Mouse (Mus musculus) stomach, postnatal 0 days (tissue): Measurements from ENCODE around the gene Cdkl4. TPM values are rescaled to one million over a fixed set of nuclear protein-coding genes. Genes with fewer than 3 reads are reported as not detected.

Source experiments
- ATAC-seq: fragments of 200-750 bp; cut with Nextera tagmentation; 2 replicates; pipeline ENCODE4 v1.8.0; 2017; ENCODE audit not compliant: low FRiP score, low TSS enrichment
- DNase-seq: peaks from one replicate; pipeline ENCODE4 v3.0.0-alpha.2; 2016; ENCODE audit warnings: low spot score
- H3K27ac ChIP-seq: fragments of 300-500 bp; sonication (generic); replicated peaks from 2 replicates; pipeline ENCODE4 v1.5.1; 2014; ENCODE audit warnings: mild to moderate bottlenecking, control low read depth
- H3K27me3 ChIP-seq: fragments of 300-500 bp; sonication (generic); 2 replicates; pipeline ENCODE4 v1.6.1; 2014; ENCODE audit warnings: low read length; ENCODE audit not compliant: control insufficient read depth, insufficient read depth
- H3K36me3 ChIP-seq: fragments of 300-500 bp; sonication (generic); 2 replicates; pipeline ENCODE4 v1.6.1; 2014; ENCODE audit warnings: low read length, mixed read lengths; ENCODE audit not compliant: control insufficient read depth, insufficient read depth
- H3K4me1 ChIP-seq: fragments of 300-500 bp; sonication (generic); replicated peaks from 2 replicates; pipeline ENCODE4 v1.6.1; 2014; ENCODE audit warnings: antibody characterized with exemption; ENCODE audit not compliant: control insufficient read depth, insufficient read depth
- H3K4me2 ChIP-seq: fragments of 300-500 bp; sonication (generic); replicated peaks from 2 replicates; pipeline ENCODE4 v1.6.1; 2014; ENCODE audit warnings: low read depth, mild to moderate bottlenecking, control low read depth, moderate library complexity
- H3K4me3 ChIP-seq: fragments of 300-500 bp; sonication (generic); 2 replicates; pipeline ENCODE4 v1.5.1; 2014; ENCODE audit warnings: low read depth, low read length, control low read depth
- H3K9ac ChIP-seq: fragments of 300-500 bp; sonication (generic); 2 replicates; pipeline ENCODE4 v1.6.1; 2014; ENCODE audit warnings: mild to moderate bottlenecking, low read length, control low read depth, mixed read lengths
- H3K9me3 ChIP-seq: fragments of 300-500 bp; sonication (generic); 2 replicates; pipeline ENCODE4 v1.6.1; 2016; ENCODE audit warnings: low read length; ENCODE audit not compliant: control insufficient read depth
- CTCF ChIP-seq: IDR thresholded peaks from 2 replicates; pipeline ENCODE4 v1.5.1; 2016; ENCODE audit warnings: antibody characterized with exemption, low read depth, mild to moderate bottlenecking, moderate library complexity
- EP300 ChIP-seq: optimal IDR thresholded peaks from 2 replicates; pipeline ENCODE3; 2016; ENCODE audit warnings: antibody characterized with exemption
- WGBS: fragments of 180-500 bp; shearing (Covaris S2); extraction: QIAGEN DNeasy Blood & Tissue Kit; methylation state at CpG from one replicate; pipeline ENCODE4 v1.1.7; 2014; 5-methylcytosine and 5-hydroxymethylcytosine counted together
- polyA plus RNA-seq: library from polyadenylated mRNA; unstranded; fragments of >200 nt; fragmentation: Nextera tagmentation; extraction: Ambion mirVana; gene quantifications from 2 replicates; pipeline ENCODE4 v1.2.1, GENCODE M21; 2015

Cdkl4 gene
- 0.05 and 0.08 TPM in 2 replicates for polyA plus RNA-seq

DNA sequence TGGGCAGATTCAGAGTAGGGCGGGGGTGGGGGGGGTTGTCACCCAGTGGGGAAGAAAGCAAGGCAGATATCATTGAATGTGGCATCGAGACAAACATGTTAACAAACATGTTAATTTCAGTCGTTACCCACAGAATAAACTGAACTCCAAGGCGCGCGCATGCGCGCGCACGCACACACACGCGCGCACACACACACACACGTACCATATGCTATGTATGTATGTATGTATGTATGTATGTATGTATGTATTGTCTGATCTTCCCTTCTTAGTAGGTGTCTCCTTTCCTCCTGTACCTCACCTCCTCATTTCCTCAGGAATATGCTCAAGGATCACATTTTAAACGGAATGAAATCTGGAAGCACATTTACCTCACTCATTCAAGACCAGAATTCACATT is at the start of gene Cdkl4:
Gene Cdkl4 (minus strand): TSS at position 175 of the 400 bp plus-strand sequence.
- H3K27me3 ChIP-seq = no peaks in the 10 kb centered on the region
- TF ChIP-seq CTCF = no peak
- TF ChIP-seq EP300 = no peak
- H3K9ac ChIP-seq = peak within 1 kb of the TSS; percentile 53; the same call in 1 of the 2 replicates
- no peak within 1 kb of the TSS for H3K27ac ChIP-seq
- no peaks in the 10 kb centered on the region for H3K9me3 ChIP-seq
- H3K36me3 ChIP-seq = 0 out of 2 replicates have a peak, but pooled peaks cover 3% of the 10 kb centered on the region
- 70% methylated on average over 15 of the region's 15 CpGs for WGBS
- H3K4me2 ChIP-seq = peak within 1 kb of the TSS; percentile 72
- DNase-seq (no peak), ATAC-seq (no peak)
- H3K4me1 ChIP-seq = no peaks in the 10 kb centered on the region
- peak within 1 kb of the TSS; percentile 35 for H3K4me3 ChIP-seq

DNA sequence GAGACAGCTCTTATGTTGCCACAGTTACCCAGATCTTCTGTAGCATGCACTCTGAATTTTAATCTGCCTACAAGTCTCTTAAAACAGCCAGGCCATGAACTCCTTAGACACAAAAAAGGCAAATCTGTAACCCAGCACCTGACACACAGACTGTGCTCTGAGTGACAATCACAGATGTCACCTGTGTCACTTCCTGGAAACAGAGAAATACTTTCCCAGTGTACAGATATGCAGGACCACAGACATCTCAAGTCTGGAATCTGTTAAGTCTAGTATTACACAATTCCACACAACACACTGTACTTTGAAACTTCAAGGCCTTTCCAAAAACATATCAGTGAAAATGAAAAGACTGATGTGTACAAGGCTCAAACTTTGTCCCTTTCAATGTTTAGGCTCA is 47.4 kb upstream of the Cdkl4 start:
- Histone ChIP-seq H3K27me3 (no peaks in the 10 kb centered on the region), H3K4me2 (no peak overlapping the region), H3K27ac (no peak overlapping the region), H3K9me3 (no peaks in the 10 kb centered on the region), H3K4me1 (no peaks in the 10 kb centered on the region), H3K4me3 (no peak overlapping the region), H3K9ac (no peak overlapping the region), H3K36me3 (no peaks in the 10 kb centered on the region)
- no peak for ATAC-seq
- no peak for TF ChIP-seq CTCF
- no peak for TF ChIP-seq EP300
- no peak for DNase-seq

DNA sequence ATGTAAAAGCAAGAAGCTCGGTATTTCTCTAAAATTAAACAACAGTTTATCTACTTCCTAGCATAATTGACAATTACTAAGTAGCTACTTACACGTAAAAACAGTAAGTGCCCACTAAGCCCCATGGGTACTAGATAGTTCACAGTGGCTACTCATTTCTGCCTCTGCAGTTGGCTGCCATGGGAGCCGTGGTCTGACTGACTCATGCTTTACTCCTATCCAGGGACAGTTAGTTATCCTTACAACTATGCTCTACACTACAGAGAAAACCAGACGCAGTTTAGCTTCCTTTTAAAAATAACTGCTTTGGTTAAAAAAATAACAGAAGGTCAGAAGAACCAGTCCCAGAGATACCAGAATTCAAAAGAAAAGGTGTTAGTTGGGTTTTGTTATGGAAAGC is 44.1 kb upstream of the Cdkl4 start:
- H3K36me3 ChIP-seq = peaks cover 2% of the 10 kb centered on the region; the same call in 1 of the 2 replicates

DNA sequence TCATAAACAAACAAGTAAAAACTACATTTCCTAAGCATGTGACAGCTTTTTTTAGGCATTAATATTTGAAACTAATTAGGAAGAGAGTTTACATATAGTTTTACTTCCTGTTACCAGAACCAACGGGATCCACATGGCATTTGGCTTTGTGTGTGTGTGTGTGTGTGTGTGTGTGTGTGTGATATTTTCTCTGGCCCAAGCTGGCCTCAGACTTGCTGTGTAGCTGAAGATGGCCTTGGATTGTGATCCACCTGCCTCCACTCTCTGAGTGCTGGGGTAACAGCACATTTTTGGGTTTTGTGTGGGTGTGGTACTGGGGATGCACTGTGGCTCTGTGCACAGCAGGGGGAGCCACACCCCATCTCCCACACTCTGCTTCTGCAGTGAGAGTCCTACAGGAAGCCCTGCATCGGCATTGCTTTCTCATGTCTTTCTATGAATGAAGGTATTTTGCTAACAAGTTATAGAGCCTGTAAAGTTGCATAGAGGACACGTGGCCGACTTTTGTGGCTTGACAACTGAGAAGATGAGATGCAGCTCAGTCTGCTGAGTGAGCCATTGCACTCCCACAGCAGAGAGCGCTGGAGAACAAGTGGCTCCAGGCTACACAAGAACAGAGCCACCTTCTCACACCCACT is 43.3 kb upstream of the Cdkl4 start:
- no peaks in the 10 kb centered on the region for H3K4me1 ChIP-seq
- H3K4me2 ChIP-seq = no peak overlapping the region
- ATAC-seq (0 out of 2 replicates have a peak, but pooled peaks have one; percentile 69), DNase-seq (peak; percentile 52)
- H3K27me3 ChIP-seq = no peaks in the 10 kb centered on the region
- no peaks in the 10 kb centered on the region for H3K9me3 ChIP-seq
- H3K4me3 ChIP-seq = no peak overlapping the region
- peaks cover 2% of the 10 kb centered on the region; the same call in 1 of the 2 replicates for H3K36me3 ChIP-seq
- H3K9ac ChIP-seq = no peak overlapping the region
- TF ChIP-seq CTCF (peak; percentile 96), EP300 (no peak)
- 50% methylated on average over 5 of the region's 5 CpGs for WGBS
- H3K27ac ChIP-seq = no peak overlapping the region

More for the DNA sequence above, 44.1 kb upstream of the Cdkl4 start:
- no peak overlapping the region for H3K4me3 ChIP-seq
- no peaks in the 10 kb centered on the region for H3K9me3 ChIP-seq
- H3K4me1 ChIP-seq = no peaks in the 10 kb centered on the region
- DNase-seq = no peak
- H3K4me2 ChIP-seq = no peak overlapping the region
- WGBS = 79% methylated on average over 4 of the region's 4 CpGs
- H3K9ac ChIP-seq = no peak overlapping the region
- H3K27me3 ChIP-seq = no peaks in the 10 kb centered on the region
- H3K27ac ChIP-seq = no peak overlapping the region
- TF ChIP-seq EP300 (no peak), CTCF (no peak)
- ATAC-seq = no peak

GRCm38 (mm10) chr17:80619556-80619955 is 41.9 kb upstream of the Cdkl4 start:
- no peak for TF ChIP-seq CTCF
- no peak for TF ChIP-seq EP300
- H3K4me3 ChIP-seq = no peak overlapping the region
- DNase-seq = no peak
- no peaks in the 10 kb centered on the region for H3K4me1 ChIP-seq
- no peak overlapping the region for H3K9ac ChIP-seq
- no peaks in the 10 kb centered on the region for H3K27me3 ChIP-seq
- WGBS = 86% methylated on average over 13 of the region's 13 CpGs
- peaks cover 13% of the 10 kb centered on the region for H3K36me3 ChIP-seq
- no peak overlapping the region for H3K27ac ChIP-seq
- no peak for ATAC-seq
- no peak overlapping the region for H3K4me2 ChIP-seq
- no peaks in the 10 kb centered on the region for H3K9me3 ChIP-seq

- no peaks in the 10 kb centered on the region for H3K27me3 ChIP-seq
- H3K27ac ChIP-seq = no peak overlapping the region
- TF ChIP-seq EP300 (no peak), CTCF (no peak)
- no peaks in the 10 kb centered on the region for H3K4me1 ChIP-seq
- ATAC-seq = no peak
- H3K9ac ChIP-seq = no peak overlapping the region
- WGBS = 81% methylated on average over 5 of the region's 5 CpGs
- no peaks in the 10 kb centered on the region for H3K9me3 ChIP-seq
- H3K4me3 ChIP-seq = no peak overlapping the region
- H3K36me3 ChIP-seq = peaks cover 15% of the 10 kb centered on the region
- no peak overlapping the region for H3K4me2 ChIP-seq
- DNase-seq = no peak
These were observed 41.3 kb upstream of the Cdkl4 start for GRCm38 (mm10) chr17:80618890-80619289.
